Mouse (Mus musculus): Measurements from ENCODE around the gene Cald1.

DNA sequence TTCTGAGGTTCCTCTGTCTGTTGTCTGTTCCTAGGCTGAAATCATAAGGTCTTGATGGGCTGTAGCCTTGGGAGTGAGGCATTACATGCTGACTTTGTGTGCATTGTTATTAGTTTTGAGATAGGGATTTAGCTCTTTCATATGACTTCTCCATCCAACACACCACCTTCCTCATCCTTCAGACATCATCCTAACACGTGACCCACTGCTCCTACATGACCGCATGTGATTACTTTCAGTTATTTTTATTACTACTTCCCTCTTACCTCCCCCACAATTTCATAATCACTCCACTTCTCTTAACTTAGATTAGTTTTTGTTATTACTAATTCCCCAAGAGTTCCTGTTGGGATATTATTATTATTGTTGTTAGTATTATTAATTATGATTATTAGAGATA is 21.2 kb downstream of the Cald1 start:
- TF ChIP-seq CTCF (IDR thresholded peaks at IDR 0.05; ENCODE audit: insufficient read depth, low read length) (no peak), POLR2A (IDR thresholded peaks at IDR 0.05; ENCODE audit: borderline replicate concordance, extremely low read depth, low read depth, low read length) (no peak)

All from lung, adult 2 months (tissue).